Mouse (Mus musculus) heart, embryonic 16.5 days (tissue): Measurements from ENCODE around the gene Pip5k1b. TPM values are rescaled to one million over a fixed set of nuclear protein-coding genes. Genes with fewer than 3 reads are reported as not detected.

Experiments used
- ATAC-seq: fragments of 200-750 bp; cut with Nextera tagmentation; replicated peaks from 2 replicates; pipeline ENCODE4 v1.8.0; 2017; ENCODE audit warnings: moderate number of reproducible peaks; ENCODE audit not compliant: insufficient read depth, low FRiP score; ENCODE audit errors: extremely low read depth
- H3K27ac ChIP-seq: fragments of 300-500 bp; sonication (generic); 2 replicates; pipeline ENCODE4 v1.5.1; 2014; ENCODE audit warnings: mild to moderate bottlenecking, low read length, control low read depth, moderate library complexity
- H3K27me3 ChIP-seq: fragments of 300-500 bp; sonication (generic); 2 replicates; pipeline ENCODE4 v1.6.1; 2014; ENCODE audit warnings: low read length, mixed read lengths; ENCODE audit not compliant: control insufficient read depth, insufficient read depth
- H3K36me3 ChIP-seq: fragments of 300-500 bp; sonication (generic); 2 replicates; pipeline ENCODE4 v1.6.1; 2014; ENCODE audit not compliant: control insufficient read depth, insufficient read depth
- H3K4me1 ChIP-seq: fragments of 300-500 bp; sonication (generic); 2 replicates; pipeline ENCODE4 v1.6.1; 2014; ENCODE audit warnings: low read length, mixed read lengths; ENCODE audit not compliant: control insufficient read depth, insufficient read depth
- H3K4me2 ChIP-seq: fragments of 300-500 bp; sonication (generic); 2 replicates; pipeline ENCODE4 v1.6.1; 2014; ENCODE audit warnings: low read depth, mild to moderate bottlenecking, control low read depth, low read length
- H3K4me3 ChIP-seq: fragments of 300-500 bp; sonication (generic); 2 replicates; pipeline ENCODE4 v1.5.1; 2014; ENCODE audit warnings: mild to moderate bottlenecking, control low read depth, low read length
- H3K9ac ChIP-seq: fragments of 300-500 bp; sonication (generic); 2 replicates; pipeline ENCODE4 v1.6.1; 2014; ENCODE audit warnings: low read length, control low read depth
- H3K9me3 ChIP-seq: fragments of 300-500 bp; sonication (generic); replicated peaks from 2 replicates; pipeline ENCODE4 v1.6.1; 2016; ENCODE audit warnings: low read length; ENCODE audit not compliant: control insufficient read depth
- WGBS: fragments of 180-500 bp; shearing (Covaris S2); extraction: QIAGEN DNeasy Blood & Tissue Kit; methylation state at CpG from one replicate; pipeline ENCODE4 v1.1.7; 2014; 5-methylcytosine and 5-hydroxymethylcytosine counted together
- polyA plus RNA-seq: library from polyadenylated mRNA; unstranded; fragments of >200 nt; fragmentation: Nextera tagmentation; extraction: Ambion mirVana; gene quantifications from 2 replicates; pipeline ENCODE4 v1.2.1, GENCODE M21; 2015

Pip5k1b gene
- polyA plus RNA-seq, 1 experiment from 2014 or later: 11.1 TPM

DNA sequence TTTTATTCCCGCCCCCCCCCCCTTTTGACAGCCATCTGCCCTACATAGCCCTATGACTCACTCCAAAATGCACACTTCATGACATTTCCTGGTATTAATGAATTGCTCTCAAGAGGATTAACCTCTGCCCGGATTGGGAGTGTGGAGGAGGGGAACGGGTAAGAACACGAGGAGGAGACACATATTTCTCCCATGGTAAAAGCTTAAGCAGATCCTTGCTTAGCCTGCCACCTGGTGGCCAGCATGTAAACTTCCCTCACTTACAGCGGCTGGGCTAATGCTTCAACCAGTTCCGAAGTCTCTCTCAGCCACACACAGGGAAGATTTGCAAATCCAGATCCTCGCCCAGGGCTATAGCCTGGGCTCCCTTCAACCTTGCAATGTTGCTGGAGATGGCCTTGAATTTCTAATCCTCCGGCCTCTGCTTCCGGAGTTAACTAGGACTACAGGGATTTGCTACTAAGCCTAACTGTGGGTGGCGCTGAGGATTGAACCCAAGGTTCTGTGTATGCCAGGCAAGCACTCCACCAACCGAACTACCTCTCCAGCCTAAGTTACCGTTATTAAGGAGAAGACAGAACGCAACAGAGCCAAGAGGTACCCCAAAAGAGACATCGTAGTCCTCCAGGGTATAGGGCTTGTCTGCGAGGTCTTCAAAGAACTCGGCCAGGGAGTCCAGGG is 283.8 kb downstream of the Pip5k1b start:
- Histone ChIP-seq H3K27me3 (no peaks in the 10 kb centered on the region), H3K4me1 (peaks cover 5% of the 10 kb centered on the region), H3K9ac (0 out of 2 replicates have a peak overlapping the region, but pooled peaks have one; percentile 30), H3K4me2 (peak overlapping the region; percentile 47), H3K4me3 (peak overlapping the region; percentile 20), H3K36me3 (peaks cover 17% of the 10 kb centered on the region; the same call in 1 of the 2 replicates), H3K27ac (no peak overlapping the region), H3K9me3 (no peaks in the 10 kb centered on the region)
- WGBS: 45% methylated on average over 16 of the region's 16 CpGs
- ATAC-seq: peak; percentile 80

- 0 out of 2 replicates have a peak overlapping the region, but pooled peaks have one; percentile 30 for H3K9ac ChIP-seq
- WGBS: 50% methylated on average over 7 of the region's 7 CpGs
Observed at GRCm38 (mm10) chr19:24271326-24271725, 284.3 kb downstream of the Pip5k1b start.

GRCm38 (mm10) chr19:24268531-24268930 is 287.1 kb downstream of the Pip5k1b start:
- Histone ChIP-seq H3K4me2 (no peak overlapping the region), H3K4me1 (peaks cover 5% of the 10 kb centered on the region), H3K9ac (no peak overlapping the region), H3K9me3 (no peaks in the 10 kb centered on the region), H3K36me3 (peaks cover 26% of the 10 kb centered on the region), H3K4me3 (no peak overlapping the region), H3K27me3 (no peaks in the 10 kb centered on the region), H3K27ac (no peak overlapping the region)
- ATAC-seq: no peak
- 71% methylated on average over 4 of the region's 4 CpGs for WGBS

More at GRCm38 (mm10) chr19:24271326-24271725, 284.3 kb downstream of the Pip5k1b start:
- H3K27ac ChIP-seq: no peak overlapping the region
- peak overlapping the region; percentile 47 for H3K4me2 ChIP-seq
- peak overlapping the region; percentile 20 for H3K4me3 ChIP-seq
- H3K36me3 ChIP-seq: peaks cover 22% of the 10 kb centered on the region
- peaks cover 5% of the 10 kb centered on the region for H3K4me1 ChIP-seq
- ATAC-seq: peak; percentile 46
- no peaks in the 10 kb centered on the region for H3K27me3 ChIP-seq
- no peaks in the 10 kb centered on the region for H3K9me3 ChIP-seq

DNA sequence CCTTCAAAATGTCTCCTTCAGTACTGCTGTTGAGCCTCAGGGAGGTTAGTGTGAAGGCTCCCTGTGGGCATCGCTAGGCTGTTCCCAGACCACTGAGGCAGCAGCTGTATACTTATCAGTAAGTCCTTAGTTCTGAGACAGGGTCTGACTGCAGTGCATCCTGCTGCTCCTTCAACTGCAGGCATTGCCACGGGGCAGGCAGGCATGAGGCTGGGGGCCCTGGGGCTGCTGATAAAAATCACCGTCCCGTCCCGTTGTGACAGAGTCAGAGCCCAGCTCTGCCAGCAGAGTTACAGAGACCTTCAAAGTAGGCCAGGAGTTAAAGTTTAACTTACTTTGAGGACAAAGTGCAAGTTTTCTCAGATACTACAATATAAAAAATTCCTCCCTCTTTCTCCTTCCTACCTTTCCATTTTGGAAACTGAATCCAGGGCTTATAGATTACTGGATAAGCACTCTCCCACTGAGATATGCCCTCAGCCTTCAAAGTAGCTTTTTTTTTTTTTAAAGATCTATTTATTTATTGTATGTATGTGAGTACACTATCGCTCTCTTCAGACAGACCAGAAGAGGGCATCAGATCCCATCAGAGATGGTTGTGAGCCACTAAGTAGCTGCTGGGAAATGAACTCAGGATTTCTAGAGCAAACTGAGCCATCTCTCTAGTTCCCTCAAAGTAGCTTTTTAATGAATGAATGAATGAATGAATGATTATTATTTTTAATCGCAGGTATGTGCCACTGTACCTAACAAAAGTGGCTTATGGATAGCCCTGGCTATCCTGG is 289.4 kb downstream of the Pip5k1b start:
- no peaks in the 10 kb centered on the region for H3K27me3 ChIP-seq
- H3K27ac ChIP-seq: no peak overlapping the region
- 77% methylated on average over 7 of the region's 7 CpGs for WGBS
- no peaks in the 10 kb centered on the region for H3K9me3 ChIP-seq
- H3K4me3 ChIP-seq: no peak overlapping the region
- H3K36me3 ChIP-seq: peaks cover 29% of the 10 kb centered on the region
- ATAC-seq: no peak
- H3K9ac ChIP-seq: no peak overlapping the region
- no peak overlapping the region for H3K4me2 ChIP-seq
- peaks cover under 1% of the 10 kb centered on the region; the same call in 1 of the 2 replicates for H3K4me1 ChIP-seq

- WGBS: 48% methylated on average over 7 of the region's 7 CpGs
Observed at GRCm38 (mm10) chr19:24264991-24265390, 290.7 kb downstream of the Pip5k1b start.

GRCm38 (mm10) chr19:24262736-24263135 is 292.9 kb downstream of the Pip5k1b start:
- peaks cover 15% of the 10 kb centered on the region for H3K4me1 ChIP-seq
- no peaks in the 10 kb centered on the region for H3K27me3 ChIP-seq
- no peaks in the 10 kb centered on the region for H3K9me3 ChIP-seq
- peaks cover 29% of the 10 kb centered on the region for H3K36me3 ChIP-seq
- no peak for ATAC-seq
- H3K9ac ChIP-seq: no peak overlapping the region
- no peak overlapping the region for H3K27ac ChIP-seq
- WGBS: 88% methylated on average over 14 of the region's 14 CpGs
- H3K4me3 ChIP-seq: no peak overlapping the region
- no peak overlapping the region for H3K4me2 ChIP-seq

More at GRCm38 (mm10) chr19:24264991-24265390, 290.7 kb downstream of the Pip5k1b start:
- Histone ChIP-seq H3K4me1 (no peaks in the 10 kb centered on the region), H3K9me3 (no peaks in the 10 kb centered on the region), H3K27ac (no peak overlapping the region), H3K9ac (no peak overlapping the region), H3K4me2 (no peak overlapping the region), H3K36me3 (peaks cover 33% of the 10 kb centered on the region), H3K27me3 (no peaks in the 10 kb centered on the region), H3K4me3 (no peak overlapping the region)
- ATAC-seq: peak; percentile 47; the same call in 1 of the 2 replicates

DNA sequence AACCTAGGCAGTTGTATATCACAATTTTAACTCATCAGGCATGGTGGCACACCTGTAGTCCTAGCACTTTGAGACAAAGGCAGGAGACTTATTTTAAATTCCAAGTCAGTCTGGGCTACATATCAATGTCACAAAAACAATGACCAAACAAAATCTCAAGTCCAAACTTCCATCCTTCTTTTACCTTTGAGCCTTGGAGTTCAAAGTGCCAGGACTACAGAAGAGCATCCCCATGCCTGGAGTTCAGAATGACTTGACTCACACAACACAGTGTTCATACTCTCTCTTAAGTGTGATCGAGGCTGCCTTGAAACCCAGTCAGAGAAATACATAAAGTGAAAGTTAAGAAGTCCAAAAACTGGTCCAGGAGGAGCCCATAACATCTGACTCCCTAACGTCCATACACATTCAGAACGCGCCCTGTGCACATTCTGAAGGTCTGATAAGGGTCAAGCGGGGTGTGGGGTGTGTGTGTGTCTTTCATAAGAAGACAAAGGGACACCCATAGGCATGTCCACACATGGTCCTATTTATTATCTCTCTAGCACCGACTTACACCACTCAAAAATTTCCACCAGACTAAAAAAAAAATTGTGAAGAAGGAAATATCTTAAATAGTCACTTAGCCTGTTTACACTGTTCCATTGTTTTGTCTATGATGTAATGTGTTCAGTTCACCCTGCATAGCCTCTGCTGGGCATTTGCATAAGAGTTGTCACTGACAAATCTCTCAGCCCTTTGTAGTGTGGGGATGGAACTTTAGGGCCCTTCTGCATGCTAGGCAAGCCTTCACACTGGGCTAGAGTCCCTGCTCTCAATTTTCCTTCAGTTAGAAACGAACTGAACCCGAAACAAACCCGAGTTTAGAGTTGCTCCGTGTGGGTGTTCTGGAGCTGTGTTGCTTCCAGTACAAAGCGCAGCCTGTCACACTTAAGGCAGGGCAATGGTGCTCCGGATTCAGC is 296.0 kb downstream of the Pip5k1b start:
- WGBS: 66% methylated on average over 12 of the region's 12 CpGs
- no peak overlapping the region for H3K4me2 ChIP-seq
- no peak overlapping the region for H3K9ac ChIP-seq
- H3K4me1 ChIP-seq: peaks cover 15% of the 10 kb centered on the region
- peak overlapping the region; percentile 37; the same call in 1 of the 2 replicates for H3K27ac ChIP-seq
- no peaks in the 10 kb centered on the region for H3K9me3 ChIP-seq
- H3K36me3 ChIP-seq: peaks cover 12% of the 10 kb centered on the region; the same call in 1 of the 2 replicates
- no peaks in the 10 kb centered on the region for H3K27me3 ChIP-seq
- no peak for ATAC-seq
- no peak overlapping the region for H3K4me3 ChIP-seq

DNA sequence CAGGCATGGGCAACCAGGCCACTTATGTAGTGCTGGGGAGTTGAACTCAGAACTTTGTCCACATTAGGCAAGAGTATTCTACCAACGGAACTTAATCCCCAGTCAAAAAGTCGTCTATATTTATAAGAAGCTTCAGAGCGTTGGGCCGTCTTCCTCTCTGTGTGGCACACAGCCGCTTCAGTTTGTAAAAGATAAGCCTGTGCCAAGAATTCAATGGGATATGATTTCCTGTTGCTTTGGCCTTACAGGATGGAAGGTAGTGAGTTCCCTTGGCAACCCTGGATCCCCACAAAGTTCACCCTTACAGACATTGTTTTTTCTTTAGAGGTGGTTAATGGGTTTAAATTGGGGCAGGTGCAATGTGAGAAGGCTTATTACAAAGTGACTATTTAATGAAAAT is 297.3 kb downstream of the Pip5k1b start:
- Histone ChIP-seq H3K36me3 (peaks cover 9% of the 10 kb centered on the region; the same call in 1 of the 2 replicates), H3K4me1 (peaks cover 15% of the 10 kb centered on the region), H3K4me3 (no peak overlapping the region), H3K27me3 (no peaks in the 10 kb centered on the region), H3K9me3 (no peaks in the 10 kb centered on the region), H3K27ac (peak overlapping the region; percentile 65), H3K4me2 (no peak overlapping the region), H3K9ac (no peak overlapping the region)
- WGBS: 9% methylated on average over 5 of the region's 5 CpGs
- ATAC-seq: peak; percentile 71; the same call in 1 of the 2 replicates
